Mouse (Mus musculus) embryonic facial prominence, embryonic 10.5 days (tissue): ENCODE measurements at regions not wholly inside any gene's neighbourhood (a gene's known extent, or its start where the extent isn't known, plus 50 kb on each side); places are given as distances from the start of the nearest gene placed in this dataset.
A peak's percentile ranks its signal among the peaks of the same experiment; 100 is the strongest.

Experiments
- DNase-seq: peaks from one replicate; pipeline ENCODE4 v3.0.0-alpha.2; 2017; ENCODE audit warnings: low spot score
- H3K27ac ChIP-seq: fragments of 300-500 bp; sonication (generic); replicated peaks from 2 replicates; pipeline ENCODE4 v1.5.1; 2016; ENCODE audit warnings: mild to moderate bottlenecking
- H3K27me3 ChIP-seq: fragments of 300-500 bp; sonication (generic); replicated peaks from 2 replicates; pipeline ENCODE4 v1.6.1; 2016; ENCODE audit warnings: low read depth, mild to moderate bottlenecking; ENCODE audit not compliant: poor library complexity, severe bottlenecking
- H3K36me3 ChIP-seq: fragments of 300-500 bp; sonication (generic); replicated peaks from 2 replicates; pipeline ENCODE4 v1.6.1; 2016; ENCODE audit warnings: mild to moderate bottlenecking, moderate library complexity
- H3K4me1 ChIP-seq: fragments of 300-500 bp; sonication (generic); 2 replicates; pipeline ENCODE4 v1.6.1; 2016
- H3K4me3 ChIP-seq: fragments of 300-500 bp; sonication (generic); 2 replicates; pipeline ENCODE4 v1.5.1; 2016; ENCODE audit warnings: mild to moderate bottlenecking, moderate library complexity
- H3K9me3 ChIP-seq: fragments of 300-500 bp; sonication (generic); 2 replicates; pipeline ENCODE4 v1.6.1; 2016; ENCODE audit warnings: mild to moderate bottlenecking
- WGBS: fragments of 180-500 bp; shearing (Covaris S2); methylation state at CpG from one replicate; pipeline ENCODE4 v1.1.7; 2016; 5-methylcytosine and 5-hydroxymethylcytosine counted together

- Histone ChIP-seq H3K9me3 (no peaks in the 10 kb centered on the region), H3K4me1 (peaks cover 11% of the 10 kb centered on the region), H3K27ac (no peak overlapping the region), H3K4me3 (no peak overlapping the region), H3K27me3 (no peaks in the 10 kb centered on the region), H3K36me3 (no peaks in the 10 kb centered on the region)
- 8% methylated on average over 5 of the region's 5 CpGs for WGBS
- no peak for DNase-seq
Observed at GRCm38 (mm10) chr9:113601451-113601850, 106.6 kb downstream of the Pdcd6ip start.

- WGBS: 55% methylated on average over 6 of the region's 6 CpGs
Observed at GRCm38 (mm10) chr9:113587260-113587659, 120.8 kb downstream of the Pdcd6ip start.

GRCm38 (mm10) chr9:113586477-113586876 lies 121.6 kb downstream of the Pdcd6ip start:
- 90% methylated on average over 4 of the region's 4 CpGs for WGBS
- no peak overlapping the region for H3K27ac ChIP-seq
- H3K4me1 ChIP-seq: no peaks in the 10 kb centered on the region
- no peaks in the 10 kb centered on the region for H3K27me3 ChIP-seq
- no peaks in the 10 kb centered on the region for H3K36me3 ChIP-seq
- H3K9me3 ChIP-seq: no peaks in the 10 kb centered on the region
- no peak for DNase-seq
- no peak overlapping the region for H3K4me3 ChIP-seq

More at GRCm38 (mm10) chr9:113587260-113587659, 120.8 kb downstream of the Pdcd6ip start:
- H3K36me3 ChIP-seq: no peaks in the 10 kb centered on the region
- H3K4me1 ChIP-seq: no peaks in the 10 kb centered on the region
- H3K4me3 ChIP-seq: no peak overlapping the region
- no peak overlapping the region for H3K27ac ChIP-seq
- no peaks in the 10 kb centered on the region for H3K27me3 ChIP-seq
- no peak for DNase-seq
- no peaks in the 10 kb centered on the region for H3K9me3 ChIP-seq

- H3K27me3 ChIP-seq: no peaks in the 10 kb centered on the region
- WGBS: 85% methylated on average over 9 of the region's 9 CpGs
- H3K27ac ChIP-seq: no peak overlapping the region
- H3K4me3 ChIP-seq: no peak overlapping the region
- H3K9me3 ChIP-seq: no peaks in the 10 kb centered on the region
- no peak for DNase-seq
- H3K4me1 ChIP-seq: no peaks in the 10 kb centered on the region
- H3K36me3 ChIP-seq: no peaks in the 10 kb centered on the region
Observed at GRCm38 (mm10) chr9:113578221-113578620, 129.8 kb downstream of the Pdcd6ip start.

GRCm38 (mm10) chr9:113568849-113569248 lies 139.2 kb downstream of the Pdcd6ip start:
- 86% methylated on average over 1 of the region's 1 CpGs for WGBS
- no peak for DNase-seq
- H3K36me3 ChIP-seq: no peaks in the 10 kb centered on the region
- H3K9me3 ChIP-seq: no peaks in the 10 kb centered on the region
- no peak overlapping the region for H3K27ac ChIP-seq
- no peaks in the 10 kb centered on the region for H3K4me1 ChIP-seq
- H3K4me3 ChIP-seq: no peak overlapping the region
- H3K27me3 ChIP-seq: no peaks in the 10 kb centered on the region

- 91% methylated on average over 1 of the region's 1 CpGs for WGBS
- DNase-seq: no peak
- Histone ChIP-seq H3K4me3 (no peak overlapping the region), H3K4me1 (no peaks in the 10 kb centered on the region), H3K27ac (no peak overlapping the region), H3K36me3 (no peaks in the 10 kb centered on the region), H3K9me3 (no peaks in the 10 kb centered on the region), H3K27me3 (no peaks in the 10 kb centered on the region)
Observed at GRCm38 (mm10) chr9:113567705-113568104, 140.4 kb downstream of the Pdcd6ip start.

DNA sequence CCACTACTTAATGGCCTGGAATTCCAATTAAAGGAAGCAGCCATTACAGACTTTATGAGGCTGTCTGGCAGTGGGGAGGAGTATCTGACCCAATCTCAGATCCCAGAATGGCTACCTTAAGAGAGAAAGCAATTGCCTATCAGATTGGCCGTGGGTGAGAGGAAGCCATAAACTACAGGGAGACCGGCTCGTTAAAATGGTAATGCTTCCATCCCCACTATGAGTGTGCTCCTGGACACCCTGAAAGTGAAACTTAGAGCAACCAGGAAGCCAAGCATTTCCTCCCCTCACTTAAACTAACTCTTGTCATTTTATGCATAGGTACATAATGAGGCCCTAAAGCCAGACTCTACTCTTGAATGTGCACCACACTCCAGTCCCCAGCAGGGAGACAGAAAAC lies 141.4 kb downstream of the Pdcd6ip start:
- no peaks in the 10 kb centered on the region for H3K4me1 ChIP-seq
- H3K36me3 ChIP-seq: no peaks in the 10 kb centered on the region
- no peak for DNase-seq
- H3K4me3 ChIP-seq: no peak overlapping the region
- no peaks in the 10 kb centered on the region for H3K27me3 ChIP-seq
- H3K9me3 ChIP-seq: no peaks in the 10 kb centered on the region
- no peak overlapping the region for H3K27ac ChIP-seq
- WGBS: 89% methylated on average over 3 of the region's 3 CpGs

DNA sequence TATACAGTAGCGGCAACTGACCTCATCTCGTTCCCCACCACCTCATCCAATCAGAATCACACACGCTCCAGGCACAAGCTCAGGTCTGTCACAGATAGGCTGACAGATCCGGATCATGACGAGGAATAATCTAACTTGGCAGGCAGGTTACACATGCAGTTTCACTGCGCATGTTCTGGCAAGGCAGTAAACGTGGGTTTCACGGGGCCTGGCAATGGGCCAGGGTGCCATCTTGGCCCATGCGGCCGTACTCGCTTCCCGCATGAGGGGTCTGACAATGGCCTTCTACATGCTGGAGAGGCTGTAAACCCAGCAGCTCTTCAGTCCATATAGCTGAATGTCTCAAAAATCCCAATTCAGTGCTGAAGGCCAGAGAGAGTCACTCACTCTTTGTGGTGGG lies 154.1 kb downstream of the Pdcd6ip start:
- Histone ChIP-seq H3K4me3 (no peak overlapping the region), H3K9me3 (no peaks in the 10 kb centered on the region), H3K27me3 (no peaks in the 10 kb centered on the region), H3K36me3 (no peaks in the 10 kb centered on the region), H3K27ac (no peak overlapping the region), H3K4me1 (no peaks in the 10 kb centered on the region)
- DNase-seq: no peak
- 95% methylated on average over 12 of the region's 12 CpGs for WGBS

DNA sequence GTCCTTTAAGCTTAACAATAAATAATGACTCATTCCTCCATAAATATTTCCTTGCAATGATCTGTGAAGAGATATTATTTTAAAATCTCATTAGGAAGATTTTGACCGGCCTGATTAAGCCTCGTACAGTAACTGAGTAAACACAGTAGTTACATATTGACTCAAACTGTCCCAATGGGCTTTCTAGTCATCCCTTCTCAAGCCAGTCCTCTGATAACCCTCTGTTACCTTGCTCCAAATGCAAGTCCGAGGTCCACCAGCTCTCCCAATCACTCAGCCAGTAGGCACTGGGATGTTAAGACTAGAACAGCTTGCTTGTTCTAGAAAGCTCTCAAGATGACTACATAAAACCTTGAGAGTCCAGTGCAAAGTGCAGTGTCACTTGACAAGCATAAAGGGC lies 160.6 kb downstream of the Pdcd6ip start:
- H3K9me3 ChIP-seq: no peaks in the 10 kb centered on the region
- no peaks in the 10 kb centered on the region for H3K4me1 ChIP-seq
- DNase-seq: no peak
- no peak overlapping the region for H3K27ac ChIP-seq
- no peaks in the 10 kb centered on the region for H3K27me3 ChIP-seq
- no peak overlapping the region for H3K4me3 ChIP-seq
- H3K36me3 ChIP-seq: no peaks in the 10 kb centered on the region
- WGBS: 85% methylated on average over 3 of the region's 3 CpGs

GRCm38 (mm10) chr9:113528586-113528985 lies 179.5 kb downstream of the Pdcd6ip start:
- no peaks in the 10 kb centered on the region for H3K4me1 ChIP-seq
- no peaks in the 10 kb centered on the region for H3K36me3 ChIP-seq
- WGBS: 86% methylated on average over 2 of the region's 2 CpGs
- peak; percentile 50 for DNase-seq
- H3K4me3 ChIP-seq: no peak overlapping the region
- H3K27ac ChIP-seq: no peak overlapping the region
- H3K27me3 ChIP-seq: no peaks in the 10 kb centered on the region
- no peaks in the 10 kb centered on the region for H3K9me3 ChIP-seq

- no peak for DNase-seq
- no peaks in the 10 kb centered on the region for H3K27me3 ChIP-seq
- H3K36me3 ChIP-seq: no peaks in the 10 kb centered on the region
- no peak overlapping the region for H3K27ac ChIP-seq
- no peak overlapping the region for H3K4me3 ChIP-seq
- peaks cover 6% of the 10 kb centered on the region for H3K4me1 ChIP-seq
- 71% methylated on average over 3 of the region's 3 CpGs for WGBS
- H3K9me3 ChIP-seq: no peaks in the 10 kb centered on the region
Observed at GRCm38 (mm10) chr9:113524307-113524706, 183.8 kb downstream of the Pdcd6ip start.

DNA sequence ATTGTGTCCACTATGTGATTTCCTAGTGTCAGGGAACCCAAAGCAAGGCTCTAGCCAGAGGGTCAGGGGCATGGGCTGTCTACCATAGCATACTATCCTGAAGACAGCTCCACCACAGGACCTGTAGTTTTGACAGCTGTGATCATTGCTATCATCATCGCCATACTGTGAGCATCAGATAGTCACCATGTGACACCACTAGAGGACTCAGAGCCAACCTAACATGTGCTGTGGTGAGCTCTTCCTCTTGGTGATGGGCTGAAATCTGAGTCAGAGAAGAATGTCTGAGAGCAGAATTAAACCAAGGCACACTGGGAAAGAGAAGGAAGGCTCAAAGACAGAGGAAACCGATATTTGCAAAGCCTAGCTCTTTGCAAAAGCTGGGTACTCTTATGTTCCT lies 184.9 kb downstream of the Pdcd6ip start:
- no peak overlapping the region for H3K27ac ChIP-seq
- 92% methylated on average over 2 of the region's 2 CpGs for whole genome bisulfite sequencing

GRCm38 (mm10) chr9:113519727-113520126 lies 188.3 kb downstream of the Pdcd6ip start:
- WGBS: 72% methylated on average over 10 of the region's 10 CpGs
- Histone ChIP-seq H3K27ac (no peak overlapping the region), H3K4me3 (no peak overlapping the region), H3K36me3 (no peaks in the 10 kb centered on the region), H3K4me1 (peaks cover 6% of the 10 kb centered on the region), H3K9me3 (no peaks in the 10 kb centered on the region), H3K27me3 (no peaks in the 10 kb centered on the region)
- DNase-seq: no peak

More for the DNA sequence above, 184.9 kb downstream of the Pdcd6ip start:
- Histone ChIP-seq H3K4me1 (peaks cover 6% of the 10 kb centered on the region), H3K27me3 (no peaks in the 10 kb centered on the region), H3K4me3 (no peak overlapping the region), H3K9me3 (no peaks in the 10 kb centered on the region), H3K36me3 (no peaks in the 10 kb centered on the region)
- no peak for DNase-seq

GRCm38 (mm10) chr9:113518482-113518881 lies 189.6 kb downstream of the Pdcd6ip start:
- Histone ChIP-seq H3K27me3 (no peaks in the 10 kb centered on the region), H3K36me3 (no peaks in the 10 kb centered on the region), H3K9me3 (no peaks in the 10 kb centered on the region), H3K27ac (no peak overlapping the region), H3K4me1 (peaks cover 6% of the 10 kb centered on the region), H3K4me3 (no peak overlapping the region)
- DNase-seq: no peak
- WGBS: 86% methylated on average over 3 of the region's 3 CpGs
